Mouse (Mus musculus) Muller cell, postnatal 12 days (primary cell): ENCODE measurements at regions not wholly inside any gene's neighbourhood (a gene's known extent, or its start where the extent isn't known, plus 50 kb on each side); places are given as distances from the start of the nearest gene placed in this dataset.
"Not testable (repeated sequence)": the region's sequence is repeated elsewhere in the genome, so short reads cannot be mapped to it uniquely, and the experiment has no call there.

Experiments
- DNase-seq: peaks from one replicate; pipeline ENCODE4 v3.0.0-alpha.2; 2015; ENCODE audit errors: inconsistent ontology term

- no peak for DNase-seq
Measured at GRCm38 (mm10) chr17:6853641-6854040, 71.1 kb upstream of the Ezr start.

- DNase-seq: no peak
Measured at GRCm38 (mm10) chr17:6852177-6852947, 69.8 kb upstream of the Ezr start.

- no peak for DNase-seq
Measured at GRCm38 (mm10) chr17:6850513-6850912, 67.9 kb upstream of the Ezr start.

- not testable (repeated sequence) for DNase-seq
Measured at GRCm38 (mm10) chr17:6841781-6842465, 59.3 kb upstream of the Ezr start.

- peak; percentile 24 for DNase-seq
Measured at GRCm38 (mm10) chr17:6835333-6835916, 52.8 kb upstream of the Ezr start.
